Mouse (Mus musculus) neural tube, embryonic 11.5 days (tissue): ENCODE data around the gene Cox7b. TPM values are rescaled to one million over a fixed set of nuclear protein-coding genes. Genes with fewer than 3 reads are reported as not detected.

Experiments
- ATAC-seq: fragments of 200-750 bp; cut with Nextera tagmentation; 2 replicates; pipeline ENCODE4 v1.8.0; 2017; ENCODE audit warnings: moderate number of reproducible peaks, mild to moderate bottlenecking, moderate TSS enrichment, moderate library complexity; ENCODE audit not compliant: insufficient read depth, low FRiP score, low TSS enrichment
- DNase-seq: peaks from one replicate; pipeline ENCODE4 v3.0.0-alpha.2; 2015; ENCODE audit warnings: low spot score
- H3K27ac ChIP-seq: fragments of 300-500 bp; sonication (generic); 2 replicates; pipeline ENCODE4 v1.5.1; 2014; ENCODE audit warnings: low read depth, mild to moderate bottlenecking, low read length
- H3K27me3 ChIP-seq: fragments of 300-500 bp; sonication (generic); 2 replicates; pipeline ENCODE4 v1.6.1; 2014; ENCODE audit warnings: mild to moderate bottlenecking, low read length, mixed read lengths; ENCODE audit not compliant: control insufficient read depth, insufficient read depth
- H3K36me3 ChIP-seq: fragments of 300-500 bp; sonication (generic); 2 replicates; pipeline ENCODE4 v1.6.1; 2014; ENCODE audit warnings: mild to moderate bottlenecking, low read length, moderate library complexity, mixed read lengths; ENCODE audit not compliant: control insufficient read depth, insufficient read depth
- H3K4me1 ChIP-seq: fragments of 300-500 bp; sonication (generic); 2 replicates; pipeline ENCODE4 v1.6.1; 2014; ENCODE audit warnings: low read length, mixed read lengths; ENCODE audit not compliant: control insufficient read depth, insufficient read depth
- H3K4me2 ChIP-seq: fragments of 300-500 bp; sonication (generic); 2 replicates; pipeline ENCODE4 v1.6.1; 2014; ENCODE audit warnings: low read depth, mild to moderate bottlenecking, moderate library complexity
- H3K4me3 ChIP-seq: fragments of 300-500 bp; sonication (generic); 2 replicates; pipeline ENCODE4 v1.5.1; 2014; ENCODE audit warnings: low read depth, low read length
- H3K9ac ChIP-seq: fragments of 300-500 bp; sonication (generic); 2 replicates; pipeline ENCODE4 v1.6.1; 2014; ENCODE audit warnings: mild to moderate bottlenecking, low read length
- H3K9me3 ChIP-seq: fragments of 300-500 bp; sonication (generic); 2 replicates; pipeline ENCODE4 v1.6.1; 2016; ENCODE audit warnings: low read length; ENCODE audit not compliant: control insufficient read depth
- WGBS: fragments of 180-500 bp; shearing (Covaris S2); extraction: QIAGEN DNeasy Blood & Tissue Kit; methylation state at CpG from one replicate; pipeline ENCODE4 v1.1.7; 2014; 5-methylcytosine and 5-hydroxymethylcytosine counted together
- polyA plus RNA-seq: library from polyadenylated mRNA; unstranded; fragments of >200 nt; fragmentation: Nextera tagmentation; extraction: Ambion mirVana; gene quantifications from 2 replicates; pipeline ENCODE4 v1.2.1, GENCODE M21; 2014

Cox7b gene
- polyA plus RNA-seq, 1 experiment from 2014 or later, result 311 TPM

DNA sequence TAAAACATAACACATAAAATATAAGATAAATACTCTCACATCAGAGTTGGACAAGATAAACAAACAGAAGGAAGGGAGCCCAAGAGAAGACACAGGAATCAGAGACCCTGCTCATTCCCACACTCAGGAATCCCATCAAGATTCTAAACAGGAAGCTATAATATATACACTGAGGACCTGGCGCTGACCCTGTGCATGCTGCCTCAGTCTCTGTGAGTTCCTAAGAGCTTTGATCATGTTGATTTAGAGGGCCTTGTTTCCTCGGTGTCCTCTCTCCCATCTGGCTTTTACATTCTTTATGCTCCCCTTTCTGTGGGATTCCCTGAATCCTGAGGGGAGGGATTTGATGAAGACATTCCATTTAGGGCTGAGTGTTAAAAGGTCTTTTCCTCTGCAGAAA, 30.0 kb downstream of the Cox7b start:
- no peaks in the 10 kb centered on the region for H3K9me3 ChIP-seq
- no peak overlapping the region for H3K9ac ChIP-seq
- H3K27ac ChIP-seq, result no peak overlapping the region
- no peaks in the 10 kb centered on the region for H3K36me3 ChIP-seq
- no peak overlapping the region for H3K4me2 ChIP-seq
- no peaks in the 10 kb centered on the region for H3K4me1 ChIP-seq
- H3K4me3 ChIP-seq, result no peak overlapping the region
- DNase-seq (peak; percentile 53), ATAC-seq (peak; percentile 45; the same call in 1 of the 2 replicates)
- WGBS, result 34% methylated on average over 2 of the region's 2 CpGs
- no peaks in the 10 kb centered on the region for H3K27me3 ChIP-seq

DNA sequence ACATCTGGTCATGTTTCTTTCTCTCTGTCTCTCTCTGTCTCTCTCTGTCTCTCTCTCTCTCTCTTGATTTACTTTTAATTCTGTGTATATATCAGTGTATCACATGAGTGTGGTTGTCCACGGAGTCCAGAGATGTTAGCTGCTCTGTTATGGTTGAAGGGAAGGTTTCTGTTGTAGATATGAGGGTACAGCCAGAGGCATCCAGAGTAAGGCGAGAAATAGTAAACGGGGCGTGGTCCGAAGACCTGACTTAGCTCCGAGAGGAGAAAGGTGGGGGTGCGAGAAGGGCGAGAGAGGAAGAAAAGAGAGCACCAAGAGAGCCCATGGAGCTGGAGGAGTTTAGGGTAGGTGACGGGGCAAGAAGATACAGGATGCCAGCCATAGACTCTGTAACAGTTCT, 30.4 kb downstream of the Cox7b start:
- H3K4me3 ChIP-seq, result no peak overlapping the region
- H3K9me3 ChIP-seq, result no peaks in the 10 kb centered on the region
- DNase-seq (no peak), ATAC-seq (no peak)
- 61% methylated on average over 9 of the region's 9 CpGs for WGBS
- H3K27ac ChIP-seq, result no peak overlapping the region
- no peaks in the 10 kb centered on the region for H3K36me3 ChIP-seq
- H3K27me3 ChIP-seq, result no peaks in the 10 kb centered on the region
- H3K9ac ChIP-seq, result no peak overlapping the region
- no peak overlapping the region for H3K4me2 ChIP-seq
- H3K4me1 ChIP-seq, result no peaks in the 10 kb centered on the region

DNA sequence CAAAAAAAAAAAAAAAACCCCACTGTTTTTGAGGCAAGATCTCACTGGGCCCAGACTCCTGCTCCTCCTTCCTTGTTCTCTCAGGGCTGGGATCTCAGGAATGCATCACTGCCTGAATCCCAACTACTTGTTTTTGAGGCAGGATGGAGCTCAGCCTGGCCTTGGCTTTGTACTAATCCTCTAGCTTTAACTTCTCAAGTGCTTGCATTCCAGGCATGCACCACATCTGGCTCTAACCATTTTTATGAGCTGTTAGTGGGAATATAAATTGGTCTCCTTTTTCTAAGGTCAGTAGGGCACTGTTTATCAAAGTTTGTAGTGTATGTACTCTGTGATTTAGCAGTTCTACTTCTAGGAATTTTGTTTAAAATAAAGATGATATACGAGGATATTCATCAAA, 32.7 kb downstream of the Cox7b start:
- Histone ChIP-seq H3K4me3 (no peak overlapping the region), H3K27me3 (no peaks in the 10 kb centered on the region), H3K27ac (no peak overlapping the region), H3K9ac (no peak overlapping the region), H3K4me2 (no peak overlapping the region), H3K4me1 (no peaks in the 10 kb centered on the region), H3K36me3 (no peaks in the 10 kb centered on the region), H3K9me3 (no peaks in the 10 kb centered on the region)
- WGBS, result 67% methylated on average over 1 of the region's 1 CpGs
- DNase-seq (no peak), ATAC-seq (no peak)

Other genes with a start within 250 kb of the Cox7b start
- gene Atrx, start 86.3 kb upstream of the Cox7b start, polyA plus RNA-seq, result 179 and 182 TPM in 2 replicates
- gene Magt1, start 3.8 kb upstream of the Cox7b start, polyA plus RNA-seq, result 47.5 and 47.9 TPM in 2 replicates
- 32.7 and 33.7 TPM in 2 replicates for gene Atp7a, start 11.6 kb downstream of the Cox7b start, polyA plus RNA-seq
- 0.31 and 0.74 TPM in 2 replicates for gene Tlr13, start 127.5 kb downstream of the Cox7b start, polyA plus RNA-seq
- 434 and 438 TPM in 2 replicates for gene Pgk1, start 171.4 kb downstream of the Cox7b start, polyA plus RNA-seq
- 15.0 and 15.5 TPM in 2 replicates for gene Taf9b, start 205.5 kb downstream of the Cox7b start, polyA plus RNA-seq
- not detected in 2 replicates for gene Fnd3c2, start 239.7 kb downstream of the Cox7b start, polyA plus RNA-seq